Mouse (Mus musculus): ENCODE data around the gene Prr9.

Gene Prr9

DNA sequence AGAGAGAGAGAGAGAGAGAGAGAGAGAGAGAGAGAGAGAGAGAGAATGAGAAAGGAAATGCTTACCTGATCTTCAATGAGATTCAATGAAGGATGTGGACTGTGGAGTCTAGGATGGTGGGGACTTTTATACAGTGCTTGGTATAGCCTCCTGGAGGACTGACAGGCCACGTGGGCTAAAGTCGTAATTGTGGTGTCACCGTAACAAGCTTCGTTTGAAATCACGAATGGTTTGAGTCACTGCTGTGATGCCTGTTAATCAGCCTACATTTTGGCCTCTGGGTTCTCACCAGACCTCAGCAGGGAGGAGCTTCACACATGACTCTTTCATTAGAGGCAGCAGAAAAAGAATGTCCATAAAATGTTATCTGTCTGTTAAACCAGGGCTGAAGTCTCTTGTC, at the start of gene Prr9:
Prr9 (minus strand) TSS at position 101 of the 400 bp plus-strand sequence.
- no peak for DNase-seq

DNA sequence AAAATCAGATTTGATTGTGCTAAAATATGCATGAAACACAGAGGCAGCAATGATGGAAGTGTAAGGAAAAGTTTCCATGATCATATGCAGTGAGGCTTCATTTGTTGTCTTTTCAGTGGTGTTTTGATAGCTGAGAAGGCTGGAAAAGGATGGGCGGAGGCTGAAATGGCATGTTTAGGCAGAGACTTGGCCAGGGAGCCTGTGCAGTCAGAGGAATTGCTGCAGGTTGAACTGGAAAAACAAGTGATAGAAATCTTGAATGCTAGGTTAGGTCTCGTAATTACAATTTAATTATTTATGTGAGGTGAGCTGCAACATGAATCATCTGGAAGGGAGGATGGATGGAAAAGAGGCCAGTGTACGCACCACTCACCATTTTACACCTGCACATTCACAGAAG, 46.1 kb upstream of the Prr9 start:
- no peak for DNase-seq

DNA sequence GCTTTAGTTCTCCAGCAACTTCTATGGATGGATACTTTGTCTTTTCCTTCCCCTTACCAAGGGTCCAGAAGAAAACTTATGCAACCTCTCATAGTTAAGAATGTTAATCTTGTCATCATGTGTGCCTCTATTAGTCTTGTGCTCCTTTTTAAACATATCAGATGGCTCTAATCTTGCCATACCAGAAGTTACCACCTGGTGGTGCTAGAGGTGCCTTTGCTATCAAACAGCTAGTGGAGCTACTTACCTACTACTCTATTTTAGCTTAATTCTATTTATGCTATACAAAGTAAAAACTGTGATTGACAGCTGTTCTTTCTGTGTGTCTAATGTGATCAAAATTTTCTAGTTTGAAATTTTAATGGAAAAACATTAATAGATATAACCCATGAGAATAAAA, 29.6 kb upstream of the Prr9 start:
- DNase-seq = peak; percentile 65

DNA sequence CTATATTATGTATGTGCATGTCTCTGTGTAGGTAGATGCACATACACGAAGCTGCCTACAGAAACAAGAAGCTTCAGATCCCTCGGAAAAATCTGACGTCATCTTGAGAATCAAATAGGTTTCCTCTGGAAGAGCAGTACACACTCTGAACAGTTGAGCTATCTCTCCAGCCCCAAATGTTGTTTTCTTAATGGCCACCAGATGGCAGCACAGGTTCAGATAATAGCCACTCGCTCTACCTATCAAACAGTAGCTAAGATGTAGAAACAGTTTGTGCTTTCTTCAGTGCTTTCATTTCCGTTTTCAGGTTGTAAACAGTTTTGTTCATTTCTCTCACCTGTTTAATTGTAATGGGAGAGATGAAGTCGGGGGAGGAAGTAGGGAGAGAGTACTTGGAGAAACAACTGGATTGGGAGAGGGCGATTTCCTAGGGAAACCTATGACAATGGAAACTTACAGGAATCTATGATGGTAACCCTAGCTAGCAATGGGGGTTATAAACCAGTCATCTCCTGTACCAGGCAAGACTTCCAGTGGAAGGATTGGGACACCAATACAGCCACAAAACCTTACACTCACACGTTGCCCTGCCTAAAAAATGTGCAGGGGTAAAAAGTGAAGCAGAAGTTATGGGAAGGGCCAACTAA, 27.0 kb upstream of the Prr9 start:
- DNase-seq = peak; percentile 45

DNA sequence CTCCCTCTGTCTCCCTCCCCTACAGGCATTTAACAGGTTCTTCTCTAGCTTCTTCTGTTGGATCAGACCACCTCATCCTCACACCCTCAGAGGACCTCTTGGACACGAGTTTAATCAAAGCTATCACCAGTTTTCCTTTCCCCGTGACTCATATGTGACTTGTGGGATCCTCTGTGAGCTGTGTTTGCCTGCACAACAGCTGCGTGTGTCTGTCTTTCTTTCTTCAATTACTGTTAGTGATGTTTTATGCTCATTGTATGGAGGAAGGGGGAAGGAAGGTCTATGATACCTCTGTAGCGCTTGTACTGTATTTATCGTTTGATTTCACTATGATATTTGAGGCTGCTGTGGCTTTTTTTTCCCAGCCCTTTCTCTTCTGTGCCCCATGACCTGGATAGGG, 24.2 kb upstream of the Prr9 start:
- DNase-seq = no peak

DNA sequence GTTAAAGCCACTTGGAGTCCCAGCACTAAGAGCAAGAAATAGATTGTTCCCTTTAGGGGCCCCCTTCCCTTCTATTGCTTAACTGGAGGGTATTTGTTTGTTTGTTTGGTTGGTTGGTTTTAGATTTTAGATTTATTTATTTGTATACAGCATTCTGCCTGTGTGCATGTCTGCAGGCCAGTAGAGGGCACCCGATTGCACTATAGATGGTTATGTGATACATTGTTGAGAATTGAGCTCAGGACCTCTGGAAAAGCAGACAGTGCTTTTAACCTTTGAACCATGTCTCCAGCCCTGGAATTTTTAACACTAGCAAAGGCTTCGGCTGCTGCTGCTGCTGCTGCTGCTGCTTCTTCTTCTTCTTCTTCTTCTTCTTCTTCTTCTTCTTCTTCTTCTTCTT, 23.7 kb upstream of the Prr9 start:
- DNase-seq = no peak

DNA sequence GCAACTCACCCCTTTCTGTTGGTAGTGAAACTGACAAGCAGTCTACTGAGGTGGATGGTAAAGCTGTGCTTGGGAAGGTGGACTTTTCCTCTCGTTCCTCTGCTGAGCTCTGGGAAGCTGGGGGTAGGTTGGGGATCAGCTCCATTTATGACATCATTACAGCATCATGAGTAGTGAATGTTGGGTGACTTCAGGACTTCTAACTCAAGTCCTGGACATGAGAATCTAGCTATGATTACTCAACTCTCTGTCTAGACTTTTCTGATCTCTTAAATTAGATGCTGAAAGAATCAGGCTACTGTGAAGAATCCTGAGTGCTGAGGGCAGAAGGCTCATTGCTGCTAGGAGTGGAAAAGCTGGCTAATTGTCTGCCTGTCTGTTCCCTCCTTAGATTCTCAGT, 18.9 kb upstream of the Prr9 start, which contains the start of gene Lelp1:
Lelp1 (minus strand) TSS at position 101 of the 400 bp plus-strand sequence.
- DNase-seq = no peak

DNA sequence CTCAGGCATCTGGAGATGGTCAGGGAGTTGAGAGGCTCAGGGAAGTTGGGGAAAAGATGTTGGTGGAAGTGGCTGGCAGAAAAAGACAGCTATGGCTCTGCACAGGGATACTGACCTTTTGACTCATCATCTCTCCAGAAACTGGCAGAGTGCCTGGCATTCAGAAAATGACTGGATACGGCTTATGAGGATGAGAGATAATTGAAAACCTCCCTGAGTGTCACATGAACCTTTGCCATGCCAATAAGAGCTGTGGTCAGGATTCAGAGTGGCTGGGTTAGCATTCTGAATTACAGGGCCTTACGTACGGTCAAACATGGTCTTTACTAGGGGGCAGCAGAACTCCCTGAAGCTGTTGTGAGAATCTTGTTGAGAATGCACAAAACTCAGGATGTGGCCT, 2.8 kb downstream of the Prr9 start:
- no peak for DNase-seq

DNA sequence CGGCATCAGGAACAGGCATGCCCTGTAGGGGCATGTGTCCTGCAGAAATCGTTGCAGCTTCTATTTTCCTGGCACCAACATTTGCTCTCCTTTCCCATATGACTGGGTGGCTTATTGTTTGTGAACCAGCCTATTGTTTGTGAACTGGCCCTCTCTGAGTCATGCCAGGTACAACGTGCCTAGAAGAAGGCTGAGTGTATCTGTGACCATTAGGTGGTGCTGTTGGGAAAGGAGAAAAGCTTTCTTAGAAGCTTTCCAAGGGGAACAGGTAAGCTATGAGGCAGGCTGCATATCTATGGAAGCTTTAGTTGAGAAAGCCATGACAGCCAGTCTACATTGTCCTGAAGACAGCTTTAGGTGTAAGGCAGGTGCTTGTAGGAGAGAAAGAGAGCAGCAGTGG, 5.8 kb downstream of the Prr9 start:
- no peak for DNase-seq

DNA sequence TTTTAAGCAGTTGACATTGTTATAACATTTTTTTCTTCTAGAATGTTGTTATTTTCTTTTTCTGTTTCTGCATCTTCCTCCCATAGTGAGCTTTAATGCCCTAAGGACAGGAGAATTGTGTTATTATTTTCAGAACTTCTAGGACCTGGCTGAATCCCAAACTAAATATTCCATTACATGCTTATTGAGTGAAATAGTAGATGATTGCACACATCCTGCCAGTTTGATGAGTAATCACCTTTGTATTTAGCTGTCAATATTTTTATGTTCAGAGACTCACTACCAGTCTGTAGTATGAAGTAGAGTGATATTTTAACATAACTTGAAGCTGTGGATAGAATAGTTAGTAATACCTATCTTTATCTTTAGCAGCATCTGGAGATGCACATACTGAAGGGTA, 12.2 kb downstream of the Prr9 start:
- no peak for DNase-seq

DNA sequence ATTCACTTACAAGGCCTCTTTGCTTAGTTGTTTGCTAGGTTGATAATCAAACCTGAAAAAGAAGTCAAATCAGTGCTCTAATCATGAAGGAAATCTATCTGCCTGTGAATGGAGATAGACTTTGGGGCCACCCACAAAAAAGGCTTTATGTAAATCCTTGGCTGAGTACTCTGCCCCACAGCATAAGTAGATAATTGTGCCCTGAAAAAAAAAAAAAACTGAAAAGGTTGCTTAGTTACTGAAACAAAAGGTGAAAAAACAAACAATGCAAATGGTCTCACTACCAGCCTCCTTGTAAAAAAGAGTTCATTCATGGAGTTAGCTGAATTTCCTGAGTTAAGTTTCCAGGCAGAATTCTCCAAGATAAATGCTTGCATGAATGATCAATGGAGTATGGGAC, 13.0 kb downstream of the Prr9 start:
- DNase-seq = no peak

DNA sequence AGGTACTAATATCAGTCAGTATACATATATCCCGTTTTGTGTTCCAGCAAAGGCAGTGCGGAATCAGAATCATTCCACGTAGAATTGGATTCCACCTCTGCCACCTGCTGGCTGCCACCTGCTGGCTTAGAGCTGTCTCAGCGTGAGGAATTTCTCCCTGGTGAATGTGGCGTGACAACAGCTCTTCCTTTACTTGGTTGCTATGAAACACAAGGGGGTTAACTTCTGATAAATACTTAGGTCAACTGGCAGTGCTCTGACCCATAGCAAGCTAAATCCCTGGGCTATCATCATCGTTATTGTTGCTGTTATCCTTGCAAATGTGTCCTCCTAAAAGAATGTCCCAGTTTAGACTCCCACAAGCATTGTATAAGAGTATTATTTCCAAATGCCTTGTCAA, 17.2 kb downstream of the Prr9 start:
- DNase-seq = peak; percentile 8

DNA sequence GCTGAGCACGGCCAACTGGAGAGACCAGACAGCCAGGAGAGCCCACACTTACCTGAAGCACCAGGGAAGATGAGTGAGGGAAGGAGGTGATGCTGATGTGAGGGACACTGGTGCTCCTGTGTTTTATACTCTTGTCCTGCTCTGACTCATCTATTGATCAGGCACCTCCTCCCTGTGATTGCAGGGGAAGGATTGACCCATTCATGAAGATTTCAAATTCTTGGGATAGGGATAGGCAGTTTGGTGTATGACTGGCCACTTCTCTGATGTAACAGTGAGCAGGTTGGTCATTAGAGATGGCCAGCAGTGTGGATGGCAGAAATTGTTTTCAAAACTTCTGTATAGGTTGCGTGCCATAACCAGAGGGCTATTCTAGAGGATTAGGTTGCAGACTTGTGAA, 40.7 kb downstream of the Prr9 start, which contains the start of gene Lor:
Lor (minus strand) TSS at position 101 of the 400 bp plus-strand sequence.
- no peak for DNase-seq

DNA sequence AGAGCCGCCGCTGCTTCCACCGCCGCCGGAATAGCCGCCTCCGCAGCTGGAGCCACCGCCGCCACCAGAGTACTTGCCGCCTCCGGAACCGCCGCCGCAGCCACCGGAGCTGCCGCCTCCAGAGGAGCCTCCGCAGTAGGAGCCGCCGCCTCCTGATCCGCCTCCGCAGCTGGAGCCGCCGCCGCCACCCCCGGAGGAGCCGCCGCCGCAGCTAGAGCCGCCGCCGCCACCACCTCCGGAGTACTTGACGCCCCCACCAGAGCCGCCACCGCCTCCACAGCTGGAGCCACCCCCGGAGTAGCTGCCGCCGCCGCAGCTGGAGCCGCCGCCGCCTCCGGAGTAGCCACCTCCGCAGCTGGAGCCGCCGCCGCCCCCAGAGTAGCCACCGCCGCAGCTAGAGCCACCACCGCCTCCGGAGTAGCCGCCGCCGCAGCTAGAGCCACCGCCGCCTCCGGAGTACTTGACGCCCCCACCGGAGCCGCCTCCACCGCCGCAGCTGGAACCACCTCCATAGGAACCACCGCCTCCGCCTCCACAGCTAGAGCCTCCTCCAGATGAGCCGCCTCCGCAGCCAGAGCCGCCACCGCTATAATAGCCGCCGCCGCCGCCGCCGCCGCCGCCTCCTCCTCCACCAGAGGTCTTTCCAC, 42.3 kb downstream of the Prr9 start:
- peak; percentile 75 for DNase-seq

DNA sequence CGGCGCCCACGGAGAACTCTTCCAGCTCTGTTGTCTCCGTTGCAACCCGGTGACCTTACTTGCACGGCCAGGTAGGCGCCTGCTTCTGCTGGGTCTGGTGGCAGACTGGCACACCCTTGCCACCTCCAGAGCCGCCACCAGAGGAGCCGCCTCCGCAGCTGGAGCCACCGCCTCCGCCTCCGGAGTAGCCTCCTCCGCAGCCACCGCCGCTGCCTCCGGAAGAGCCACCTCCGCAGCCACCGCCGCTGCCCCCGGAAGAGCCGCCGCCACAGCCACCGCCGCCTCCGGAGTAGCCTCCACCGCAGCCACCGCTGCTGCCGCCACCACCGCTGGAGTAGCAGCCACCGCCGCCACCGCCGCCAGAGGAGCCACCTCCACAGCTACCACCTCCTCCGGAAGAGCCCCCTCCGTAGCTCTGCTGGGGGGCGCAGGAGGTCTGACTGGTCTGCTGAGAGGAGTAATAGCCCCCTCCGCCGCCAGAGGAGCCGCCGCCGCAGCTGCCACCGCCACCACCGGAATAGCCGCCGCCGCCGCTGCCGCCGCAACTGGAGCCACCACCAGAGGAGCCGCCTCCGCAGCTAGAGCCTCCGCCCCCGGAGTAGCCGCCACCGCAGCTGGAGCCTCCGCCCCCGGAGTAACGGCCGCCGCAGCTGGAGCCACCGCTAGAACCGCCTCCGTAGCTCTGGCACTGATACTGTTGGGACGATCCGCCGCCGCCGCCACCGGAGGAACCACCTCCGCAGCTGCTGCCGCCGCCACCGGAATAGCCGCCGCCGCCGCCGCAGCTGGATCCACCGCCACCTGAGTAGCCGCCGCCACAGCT, 43.1 kb downstream of the Prr9 start:
- no peak for DNase-seq

Data from right cerebral cortex, postnatal 4 days (tissue).